Mouse (Mus musculus) limb, embryonic 15.5 days (tissue): Measurements from ENCODE around the gene Pde4dip. TPM values are rescaled to one million over a fixed set of nuclear protein-coding genes. Genes with fewer than 3 reads are reported as not detected.

Source experiments
- ATAC-seq: fragments of 200-750 bp; cut with Nextera tagmentation; 2 replicates; pipeline ENCODE4 v1.8.0; 2017; ENCODE audit warnings: low read depth, moderate TSS enrichment; ENCODE audit not compliant: insufficient number of reproducible peaks, low FRiP score, low TSS enrichment
- H3K27ac ChIP-seq: fragments of 300-500 bp; sonication (generic); 2 replicates; pipeline ENCODE4 v1.5.1; 2015; ENCODE audit warnings: moderate library complexity, mild to moderate bottlenecking, inconsistent platforms
- H3K27me3 ChIP-seq: fragments of 300-500 bp; sonication (generic); 2 replicates; pipeline ENCODE4 v1.6.1; 2015; ENCODE audit warnings: inconsistent platforms
- H3K36me3 ChIP-seq: fragments of 300-500 bp; sonication (generic); 2 replicates; pipeline ENCODE4 v1.6.1; 2015; ENCODE audit warnings: inconsistent platforms
- H3K4me1 ChIP-seq: fragments of 300-500 bp; sonication (generic); 2 replicates; pipeline ENCODE4 v1.6.1; 2015; ENCODE audit warnings: inconsistent platforms
- H3K4me2 ChIP-seq: fragments of 300-500 bp; sonication (generic); 2 replicates; pipeline ENCODE4 v1.6.1; 2015; ENCODE audit warnings: mild to moderate bottlenecking, inconsistent platforms
- H3K4me3 ChIP-seq: fragments of 300-500 bp; sonication (generic); 2 replicates; pipeline ENCODE4 v1.5.1; 2015; ENCODE audit warnings: mild to moderate bottlenecking, inconsistent platforms
- H3K9ac ChIP-seq: fragments of 300-500 bp; sonication (generic); 2 replicates; pipeline ENCODE4 v1.6.1; 2015; ENCODE audit warnings: inconsistent platforms
- H3K9me3 ChIP-seq: fragments of 300-500 bp; sonication (generic); 2 replicates; pipeline ENCODE4 v1.6.1; 2016; ENCODE audit warnings: inconsistent platforms
- WGBS: fragments of 180-500 bp; shearing (Covaris S2); methylation state at CpG from one replicate; pipeline ENCODE4 v1.1.7; 2015; 5-methylcytosine and 5-hydroxymethylcytosine counted together
- polyA plus RNA-seq: library from polyadenylated mRNA; unstranded; fragments of >200 nt; fragmentation: Nextera tagmentation; extraction: Ambion mirVana; gene quantifications from 2 replicates; pipeline ENCODE4 v1.2.1, GENCODE M21; 2015

Pde4dip gene
- polyA plus RNA-seq, 1 experiment from 2014 or later = 33.6 TPM

DNA sequence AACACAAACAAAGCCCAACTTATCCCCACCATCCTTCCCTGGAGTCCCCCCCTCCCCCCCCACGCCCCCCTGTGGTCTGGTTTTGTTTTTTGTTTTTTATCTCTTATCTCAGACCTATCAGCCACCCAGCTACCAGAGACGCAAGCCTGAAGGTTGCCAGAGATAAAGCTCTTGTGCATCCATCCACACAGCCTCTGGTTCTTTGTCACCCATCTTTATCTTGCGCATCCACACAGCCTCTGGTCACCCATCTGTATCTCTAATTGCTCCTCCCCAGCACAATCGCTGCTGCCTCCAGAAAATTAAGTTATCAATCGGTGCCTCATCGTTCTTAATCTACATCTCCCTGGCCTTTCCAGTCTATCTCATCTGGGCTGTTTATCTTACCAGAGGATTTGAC is 1.7 kb upstream of the Pde4dip start:
- Histone ChIP-seq H3K4me1 (peaks cover 8% of the 10 kb centered on the region), H3K9me3 (no peaks in the 10 kb centered on the region), H3K27ac (no peak overlapping the region), H3K9ac (no peak overlapping the region), H3K4me2 (no peak overlapping the region), H3K4me3 (no peak overlapping the region), H3K36me3 (no peaks in the 10 kb centered on the region), H3K27me3 (peaks cover 33% of the 10 kb centered on the region)
- 71% methylated on average over 6 of the region's 6 CpGs for WGBS
- ATAC-seq = no peak

DNA sequence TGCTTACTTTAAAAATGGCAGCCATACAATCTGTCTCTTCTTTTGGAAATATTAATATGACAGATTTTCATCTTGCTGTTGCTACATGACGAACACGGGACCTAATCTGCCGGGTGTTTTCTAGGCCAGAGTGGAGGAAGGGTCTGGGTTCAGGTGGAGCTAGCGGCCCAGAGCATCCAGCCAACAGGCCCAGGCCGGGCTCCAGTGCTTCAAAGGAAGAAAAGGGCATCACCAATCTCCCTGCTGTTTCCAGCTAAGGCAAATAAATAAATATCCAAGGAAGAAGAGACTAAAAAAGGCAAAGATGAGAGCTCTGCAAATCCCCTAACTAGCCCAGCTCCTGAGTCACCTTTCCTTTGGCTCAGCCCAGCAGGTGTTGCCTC is 731 bp downstream of the Pde4dip start:
- peaks cover 33% of the 10 kb centered on the region for H3K27me3 ChIP-seq
- WGBS = 78% methylated on average over 5 of the region's 5 CpGs
- no peaks in the 10 kb centered on the region for H3K9me3 ChIP-seq
- H3K27ac ChIP-seq = no peak overlapping the region
- peaks cover 8% of the 10 kb centered on the region for H3K4me1 ChIP-seq
- H3K9ac ChIP-seq = no peak overlapping the region
- H3K36me3 ChIP-seq = no peaks in the 10 kb centered on the region
- no peak overlapping the region for H3K4me2 ChIP-seq
- H3K4me3 ChIP-seq = peak overlapping the region; percentile 45
- no peak for ATAC-seq

DNA sequence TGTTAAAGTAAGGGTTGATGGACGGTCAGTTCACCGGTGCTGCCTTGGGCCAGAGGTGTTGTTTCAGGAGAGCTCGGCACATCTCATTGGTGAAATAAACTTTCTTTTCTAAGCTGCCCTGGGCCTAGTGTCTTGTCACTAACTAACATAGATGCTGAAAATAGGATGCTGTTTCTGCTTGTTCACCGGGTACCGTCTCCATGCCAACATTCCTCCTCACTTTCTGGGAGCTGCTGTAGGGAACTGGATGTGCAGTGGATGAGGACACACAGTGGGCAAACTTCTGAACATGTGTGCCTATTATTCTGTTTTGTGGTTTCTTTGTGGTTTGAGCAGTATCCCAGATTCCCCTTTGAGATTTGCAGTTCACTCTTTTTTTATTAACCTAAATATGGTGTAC is 6.9 kb downstream of the Pde4dip start:
- Histone ChIP-seq H3K4me2 (no peak overlapping the region), H3K36me3 (no peaks in the 10 kb centered on the region), H3K4me3 (no peak overlapping the region), H3K9me3 (no peaks in the 10 kb centered on the region), H3K9ac (no peak overlapping the region), H3K27me3 (no peaks in the 10 kb centered on the region), H3K4me1 (0 out of 2 replicates have a peak, but pooled peaks cover under 1% of the 10 kb centered on the region), H3K27ac (no peak overlapping the region)
- 90% methylated on average over 5 of the region's 5 CpGs for WGBS
- ATAC-seq = no peak

DNA sequence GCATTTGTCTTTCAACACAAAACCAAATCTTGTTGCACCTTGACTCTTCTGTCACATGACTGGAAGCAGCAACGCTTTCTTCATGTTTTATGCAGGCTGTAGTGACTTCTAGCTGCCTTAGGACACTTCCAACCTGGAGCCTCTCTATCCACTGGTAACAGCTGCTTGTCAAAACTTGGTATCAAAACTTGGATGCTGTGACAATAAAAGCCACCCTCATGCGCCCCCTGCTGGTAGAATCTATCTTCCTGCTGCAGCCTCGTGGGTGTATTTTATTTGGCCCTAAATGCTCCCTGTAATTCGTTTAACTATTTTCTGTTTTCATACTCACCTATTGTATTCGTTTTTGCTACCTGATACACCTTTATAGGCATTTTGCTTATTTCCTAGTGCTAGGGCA is 9.3 kb downstream of the Pde4dip start:
- Histone ChIP-seq H3K4me2 (no peak overlapping the region), H3K9me3 (no peaks in the 10 kb centered on the region), H3K36me3 (no peaks in the 10 kb centered on the region), H3K9ac (no peak overlapping the region), H3K4me3 (no peak overlapping the region), H3K4me1 (0 out of 2 replicates have a peak, but pooled peaks cover 6% of the 10 kb centered on the region), H3K27ac (no peak overlapping the region), H3K27me3 (no peaks in the 10 kb centered on the region)
- WGBS = 13% methylated on average over 5 of the region's 5 CpGs
- ATAC-seq = no peak

DNA sequence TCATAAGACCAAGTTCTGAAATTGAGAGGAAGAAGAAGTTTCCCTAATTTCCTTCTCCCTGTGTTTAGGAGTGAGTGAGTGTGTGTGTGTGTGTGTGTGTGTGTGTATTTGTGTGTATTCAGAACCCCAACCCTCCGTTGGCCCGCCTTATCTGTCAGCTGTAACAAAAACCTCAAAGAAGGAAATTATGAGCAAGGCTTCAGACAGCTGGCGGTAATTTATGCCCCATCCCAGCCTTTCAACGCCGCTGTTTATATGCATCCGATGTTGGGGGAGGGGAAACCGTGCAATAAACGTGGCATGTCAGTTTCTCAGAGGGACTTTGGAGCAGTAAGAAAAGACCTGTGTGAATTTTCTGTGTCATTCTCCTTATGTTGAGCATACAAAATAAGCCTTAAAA is 12.2 kb downstream of the Pde4dip start:
- Histone ChIP-seq H3K9ac (no peak overlapping the region), H3K4me1 (0 out of 2 replicates have a peak, but pooled peaks cover 6% of the 10 kb centered on the region), H3K4me2 (no peak overlapping the region), H3K27me3 (no peaks in the 10 kb centered on the region), H3K27ac (no peak overlapping the region), H3K4me3 (no peak overlapping the region), H3K36me3 (no peaks in the 10 kb centered on the region), H3K9me3 (no peaks in the 10 kb centered on the region)
- WGBS = 15% methylated on average over 8 of the region's 8 CpGs
- ATAC-seq = no peak

DNA sequence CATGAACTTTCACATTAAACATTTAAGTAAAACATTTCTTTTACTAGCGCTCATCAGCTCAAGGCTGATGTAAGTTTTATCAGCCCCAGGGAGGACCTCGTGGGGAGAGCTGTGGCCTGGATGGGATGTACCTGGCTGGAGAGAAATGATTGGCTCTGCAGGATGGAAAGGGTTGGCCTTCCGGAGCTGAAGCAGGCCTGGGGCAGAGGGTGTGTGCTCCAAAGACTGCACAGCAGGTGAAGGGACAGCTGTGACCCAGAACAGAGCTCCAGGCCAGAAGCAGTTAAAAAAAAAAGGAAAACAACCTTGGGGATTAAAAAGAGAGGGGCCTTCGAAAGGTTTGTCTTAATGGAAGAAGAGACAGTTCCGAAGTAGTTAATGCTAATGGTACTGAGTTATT is 13.7 kb downstream of the Pde4dip start:
- Histone ChIP-seq H3K4me2 (no peak overlapping the region), H3K9ac (no peak overlapping the region), H3K36me3 (no peaks in the 10 kb centered on the region), H3K4me1 (0 out of 2 replicates have a peak, but pooled peaks cover 6% of the 10 kb centered on the region), H3K27ac (no peak overlapping the region), H3K9me3 (no peaks in the 10 kb centered on the region), H3K4me3 (no peak overlapping the region), H3K27me3 (no peaks in the 10 kb centered on the region)
- ATAC-seq = no peak
- 23% methylated on average over 5 of the region's 5 CpGs for WGBS

DNA sequence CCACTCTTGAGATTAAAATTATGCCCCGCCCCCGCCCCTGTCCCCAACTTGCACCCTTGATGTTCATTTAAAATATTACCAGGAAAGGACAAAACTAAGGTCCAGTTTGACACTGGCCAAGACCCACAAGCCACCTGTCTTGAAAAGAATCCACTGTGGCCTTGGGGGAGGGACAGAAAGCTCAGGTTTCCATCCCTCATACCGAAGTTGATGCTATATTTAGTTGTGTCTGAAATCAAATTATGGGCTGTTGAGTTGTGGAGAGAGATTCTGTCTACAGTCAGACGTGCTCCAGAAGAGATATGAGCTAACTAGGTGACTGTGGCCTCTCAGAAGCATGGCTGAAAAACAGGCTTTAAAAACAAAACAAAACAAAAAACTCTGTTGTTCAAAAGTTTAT is 18.8 kb downstream of the Pde4dip start:
- Histone ChIP-seq H3K9me3 (no peaks in the 10 kb centered on the region), H3K4me1 (peaks cover 13% of the 10 kb centered on the region; the same call in 1 of the 2 replicates), H3K27ac (no peak overlapping the region), H3K4me3 (no peak overlapping the region), H3K36me3 (no peaks in the 10 kb centered on the region), H3K9ac (no peak overlapping the region), H3K27me3 (peaks cover 32% of the 10 kb centered on the region; the same call in 1 of the 2 replicates), H3K4me2 (no peak overlapping the region)
- ATAC-seq = no peak
- 60% methylated on average over 4 of the region's 4 CpGs for WGBS

DNA sequence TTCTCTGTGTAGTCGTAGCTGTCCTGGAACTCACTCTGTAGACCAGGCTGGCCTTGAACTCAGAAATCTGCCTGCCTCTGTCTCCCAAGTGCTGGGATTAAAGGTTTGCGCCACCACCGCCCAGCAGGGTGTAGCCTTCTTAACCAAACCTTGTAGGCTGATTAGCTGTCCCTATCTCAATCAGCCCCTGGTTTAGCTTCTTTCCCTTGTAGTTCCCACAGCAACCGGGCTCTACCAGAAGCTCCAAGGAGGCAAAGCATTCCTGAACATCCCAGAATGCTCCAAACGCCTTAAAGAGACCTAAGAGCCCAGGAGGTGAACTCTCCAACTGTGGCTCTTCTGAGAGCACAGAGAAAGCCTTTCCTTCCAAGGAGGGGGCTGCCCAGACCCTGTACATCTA is 19.8 kb downstream of the Pde4dip start:
- peaks cover 32% of the 10 kb centered on the region; the same call in 1 of the 2 replicates for H3K27me3 ChIP-seq
- H3K9ac ChIP-seq = no peak overlapping the region
- no peaks in the 10 kb centered on the region for H3K36me3 ChIP-seq
- H3K4me3 ChIP-seq = no peak overlapping the region
- peaks cover 13% of the 10 kb centered on the region; the same call in 1 of the 2 replicates for H3K4me1 ChIP-seq
- no peak overlapping the region for H3K4me2 ChIP-seq
- 57% methylated on average over 5 of the region's 5 CpGs for WGBS
- no peak for ATAC-seq
- H3K9me3 ChIP-seq = no peaks in the 10 kb centered on the region
- no peak overlapping the region for H3K27ac ChIP-seq

DNA sequence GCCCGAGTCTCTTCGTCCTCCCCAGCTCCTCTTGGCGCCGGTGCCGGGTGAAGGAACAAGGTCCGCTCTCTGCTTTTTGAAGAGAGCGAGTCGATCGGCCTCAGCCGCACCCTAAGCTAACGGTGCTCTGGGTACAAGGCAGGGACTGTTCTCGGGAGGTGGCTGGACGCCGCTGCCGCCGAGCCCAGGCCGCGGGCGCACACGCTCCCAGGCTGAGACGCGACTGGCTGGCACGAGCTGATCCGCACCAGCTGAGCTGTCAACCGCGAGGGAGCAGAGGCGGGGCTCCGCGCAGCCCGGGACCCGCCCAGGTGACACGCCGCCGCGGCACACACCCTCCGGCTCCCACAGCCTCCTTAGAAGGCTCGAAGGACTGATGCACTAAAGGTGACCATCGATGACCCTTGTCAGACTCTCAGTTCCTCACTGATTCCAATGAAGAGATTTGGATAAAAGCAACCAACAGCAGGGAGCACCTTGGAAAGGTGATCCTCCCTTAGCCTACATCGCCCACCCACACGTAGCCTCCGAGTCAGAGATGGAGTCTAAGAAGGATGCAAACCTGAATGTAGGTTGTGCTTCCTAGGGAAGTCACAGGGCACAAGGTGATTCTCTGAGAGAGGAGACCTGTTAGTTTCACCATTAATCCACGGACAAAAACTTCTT is 20.4 kb downstream of the Pde4dip start:
- peak overlapping the region; percentile 79 for H3K27ac ChIP-seq
- peaks cover 32% of the 10 kb centered on the region; the same call in 1 of the 2 replicates for H3K27me3 ChIP-seq
- 2% methylated on average over 42 of the region's 42 CpGs for WGBS
- peak overlapping the region; percentile 52 for H3K4me3 ChIP-seq
- H3K9me3 ChIP-seq = no peaks in the 10 kb centered on the region
- ATAC-seq = peak; percentile 83
- H3K4me2 ChIP-seq = peak overlapping the region; percentile 91
- peaks cover 13% of the 10 kb centered on the region; the same call in 1 of the 2 replicates for H3K4me1 ChIP-seq
- no peaks in the 10 kb centered on the region for H3K36me3 ChIP-seq
- peak overlapping the region; percentile 29; the same call in 1 of the 2 replicates for H3K9ac ChIP-seq

DNA sequence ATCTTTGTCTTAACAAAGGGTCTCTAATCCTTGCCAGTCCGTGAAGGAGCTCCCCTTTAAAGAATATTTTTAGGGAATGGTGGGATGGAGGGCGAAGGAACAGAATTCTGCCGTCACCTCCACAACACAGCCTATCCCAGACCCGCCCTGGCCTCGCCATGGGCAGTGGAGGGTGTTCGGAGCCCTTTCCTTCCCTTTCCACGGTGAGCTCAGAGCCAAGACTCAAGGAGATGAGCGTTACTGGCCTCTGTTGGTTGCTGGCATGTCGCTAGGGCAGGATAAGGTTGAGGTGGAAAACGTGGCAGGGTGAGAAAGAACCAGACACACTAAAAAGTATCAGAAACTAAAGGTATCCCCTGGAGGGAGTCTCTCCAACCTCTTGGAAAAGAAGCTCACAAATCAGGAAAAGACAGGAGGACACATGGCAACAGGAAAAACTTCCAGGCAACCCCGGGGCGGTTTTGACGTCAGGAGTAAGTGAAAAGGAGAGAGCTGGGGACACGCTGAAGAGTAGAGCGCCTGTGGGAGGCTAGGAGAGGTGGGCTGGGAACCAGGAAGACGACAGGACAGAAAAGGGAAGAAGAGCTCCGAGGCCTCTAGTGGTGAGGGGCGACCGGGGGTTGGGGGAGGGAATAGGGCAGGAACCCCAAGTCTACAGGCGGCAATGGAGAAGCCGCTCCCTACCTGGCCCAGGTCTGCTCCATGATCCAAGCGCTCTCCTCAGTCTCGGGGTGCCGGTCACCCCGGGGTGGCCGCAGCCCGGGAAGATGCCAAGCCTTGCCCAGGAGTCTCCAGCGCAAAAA is 21.1 kb downstream of the Pde4dip start:
- peak overlapping the region; percentile 29; the same call in 1 of the 2 replicates for H3K9ac ChIP-seq
- WGBS = 2% methylated on average over 27 of the region's 28 CpGs
- peak overlapping the region; percentile 52 for H3K4me3 ChIP-seq
- peak; percentile 35; the same call in 1 of the 2 replicates for ATAC-seq
- peaks cover 13% of the 10 kb centered on the region; the same call in 1 of the 2 replicates for H3K4me1 ChIP-seq
- peak overlapping the region; percentile 79 for H3K27ac ChIP-seq
- peaks cover 32% of the 10 kb centered on the region; the same call in 1 of the 2 replicates for H3K27me3 ChIP-seq
- H3K4me2 ChIP-seq = peak overlapping the region; percentile 91
- H3K9me3 ChIP-seq = no peaks in the 10 kb centered on the region
- no peaks in the 10 kb centered on the region for H3K36me3 ChIP-seq

DNA sequence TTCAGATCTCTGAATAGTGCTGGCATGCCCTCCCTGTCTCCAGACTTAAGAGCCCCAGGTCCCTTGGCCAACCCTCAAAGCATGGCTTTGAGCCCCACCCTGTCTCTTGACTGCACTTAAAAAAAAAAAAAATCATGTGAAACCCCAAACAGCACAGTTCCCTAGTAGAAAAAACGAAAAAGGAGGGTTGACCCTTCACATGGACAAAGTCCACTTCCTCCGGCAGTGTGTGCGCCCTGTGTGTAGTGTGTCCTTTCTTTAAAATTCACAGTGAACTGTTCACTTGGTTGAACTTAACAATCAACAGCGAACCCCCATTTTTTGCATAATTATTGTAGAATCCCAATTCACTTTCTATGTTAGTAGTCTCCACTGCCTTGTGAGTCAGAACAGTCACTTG is 21.8 kb downstream of the Pde4dip start:
- WGBS = 69% methylated on average over 4 of the region's 4 CpGs
- H3K9ac ChIP-seq = no peak overlapping the region

More for the DNA sequence above, 21.8 kb downstream of the Pde4dip start:
- peaks cover 32% of the 10 kb centered on the region; the same call in 1 of the 2 replicates for H3K27me3 ChIP-seq
- no peak for ATAC-seq
- no peak overlapping the region for H3K27ac ChIP-seq
- no peaks in the 10 kb centered on the region for H3K36me3 ChIP-seq
- H3K4me3 ChIP-seq = peak overlapping the region; percentile 52
- H3K4me1 ChIP-seq = peaks cover 13% of the 10 kb centered on the region; the same call in 1 of the 2 replicates
- no peaks in the 10 kb centered on the region for H3K9me3 ChIP-seq
- H3K4me2 ChIP-seq = peak overlapping the region; percentile 91; the same call in 1 of the 2 replicates
